Mouse (Mus musculus) testis, postnatal 10 days (tissue): ENCODE data around the gene Srsf10.

ENCODE experiments used
- DNase-seq: peaks from one replicate; pipeline ENCODE4 v3.0.0; 2021; ENCODE audit warnings: low spot score

Srsf10 gene

DNA sequence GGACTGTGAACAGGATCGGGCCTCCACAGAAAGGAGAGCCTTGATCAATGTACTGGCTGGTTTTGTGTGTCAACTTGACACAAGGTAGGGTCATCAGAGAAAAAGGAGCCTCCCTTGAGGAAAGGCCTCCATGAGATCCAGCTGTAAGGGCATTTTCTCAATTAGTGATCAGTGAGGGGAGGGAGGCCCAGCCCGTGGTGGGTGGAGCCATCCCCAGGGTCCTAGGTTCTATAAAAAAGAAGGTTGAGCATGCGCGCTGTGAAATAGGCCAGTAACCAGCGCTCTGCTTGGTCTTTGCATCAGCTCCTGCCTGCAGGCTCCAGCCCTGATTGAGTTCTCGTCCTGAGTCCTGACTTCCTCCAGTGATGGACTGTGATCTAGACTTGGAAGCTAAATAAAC is 29.0 kb downstream of the Srsf10 start:
- peak; percentile 44 for DNase-seq

- DNase-seq = peak; percentile 36
Observed at GRCm38 (mm10) chr4:135885676-135886075, 30.1 kb downstream of the Srsf10 start.

DNA sequence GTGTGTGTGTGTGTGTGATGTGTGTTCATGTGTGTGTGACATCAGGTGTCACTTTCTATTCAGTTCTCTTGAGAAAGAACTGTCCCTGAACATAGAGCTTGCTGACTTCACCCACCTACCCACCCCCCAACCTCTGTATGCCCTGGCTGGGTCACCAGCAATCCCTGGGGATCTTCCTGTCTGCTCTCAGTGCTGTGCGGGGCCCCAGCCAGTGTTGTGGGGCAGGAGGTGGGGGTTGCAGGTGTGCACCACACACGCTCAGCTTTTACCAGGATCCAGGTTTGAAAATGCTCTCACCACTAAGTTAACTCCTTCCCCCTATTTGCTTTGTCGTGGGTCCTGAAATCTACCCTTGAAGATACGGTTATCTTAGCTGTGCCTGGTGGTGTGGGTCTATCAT is 30.6 kb downstream of the Srsf10 start:
- peak; percentile 35 for DNase-seq

DNA sequence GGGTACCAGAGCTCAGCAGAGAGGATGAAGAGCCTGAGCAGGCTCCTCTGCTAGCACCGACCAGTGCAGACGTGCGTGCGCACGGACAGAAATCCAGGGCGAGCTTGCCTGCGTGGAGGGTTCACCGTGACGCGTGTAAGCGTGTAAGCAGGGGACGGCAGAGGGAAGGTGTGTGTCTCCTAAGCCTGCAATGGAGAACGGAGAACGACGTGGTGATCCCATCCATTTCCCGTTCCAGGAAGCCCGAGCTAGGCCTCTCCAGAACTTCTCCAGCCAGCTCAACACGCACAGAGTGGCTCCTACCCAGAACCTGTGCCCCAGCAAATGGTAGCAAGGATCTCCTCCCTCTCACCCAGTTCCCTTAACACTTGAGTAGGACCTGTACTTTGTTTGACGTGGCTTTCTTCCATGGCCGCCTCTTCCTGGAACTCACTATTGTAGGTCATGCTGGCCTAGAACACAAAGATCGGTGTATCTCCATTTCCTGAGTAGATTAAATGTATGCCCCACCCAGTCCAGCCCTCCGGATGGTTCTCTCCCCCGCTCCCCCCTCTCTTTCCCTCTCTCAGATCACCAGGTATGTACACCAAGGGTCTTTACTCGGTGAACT is 33.0 kb downstream of the Srsf10 start:
- peak; percentile 35 for DNase-seq

DNA sequence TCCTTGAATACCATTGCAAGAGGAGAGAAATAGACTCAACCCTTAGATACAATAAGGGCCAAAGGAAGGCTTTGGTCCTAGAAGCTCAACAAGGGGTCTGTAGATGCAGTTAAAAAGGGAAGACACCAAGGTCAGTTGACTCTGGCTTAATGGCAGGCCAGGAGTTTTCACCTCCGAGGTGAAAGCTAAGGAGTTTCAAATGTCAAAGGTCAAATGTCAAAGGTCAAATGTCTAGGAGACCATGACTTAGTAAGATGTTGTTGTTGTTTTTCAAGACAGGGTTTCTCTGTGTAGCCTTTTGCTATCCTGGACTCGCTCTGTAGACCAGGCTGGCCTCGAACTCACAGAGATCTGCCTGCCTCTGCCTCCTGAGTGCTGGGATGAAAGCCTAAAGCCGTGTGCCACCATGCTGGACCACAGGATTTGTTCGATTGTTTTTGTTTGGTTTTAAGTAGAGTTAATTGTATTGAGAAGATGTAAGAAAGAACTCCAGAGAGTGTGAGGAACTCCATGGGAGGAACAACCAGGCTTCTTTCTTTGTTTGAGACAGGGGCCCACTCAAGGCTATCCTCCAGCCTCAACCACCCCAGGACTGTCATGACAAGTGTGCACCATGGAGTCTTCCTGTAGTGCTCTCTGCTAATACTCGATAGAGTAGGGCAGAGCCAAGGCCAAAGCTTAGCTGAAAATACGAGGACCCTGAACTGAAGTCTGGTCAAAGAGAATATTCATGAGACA is 33.8 kb downstream of the Srsf10 start:
- peak; percentile 27 for DNase-seq

- peak; percentile 87 for DNase-seq
Observed at GRCm38 (mm10) chr4:135889884-135890283, 34.3 kb downstream of the Srsf10 start.

DNA sequence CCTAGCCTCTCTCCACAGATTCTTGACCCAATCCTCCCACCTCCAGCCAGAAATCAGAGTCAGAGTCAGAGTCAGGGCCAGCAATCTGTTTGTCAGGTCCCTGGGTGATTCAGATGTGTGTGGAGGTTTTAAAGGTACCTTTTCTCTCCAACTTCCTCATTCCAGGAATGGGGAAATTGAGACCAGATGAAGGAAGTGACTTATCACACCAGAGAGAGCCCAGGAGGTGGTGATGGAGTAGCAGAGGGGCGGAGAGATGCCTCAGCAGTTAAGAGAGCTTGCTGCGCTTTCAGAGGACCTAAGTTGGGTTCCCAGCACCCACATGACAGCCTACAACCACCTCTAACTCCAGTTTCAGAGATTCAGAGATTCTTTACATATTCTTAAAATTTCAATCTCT is 36.0 kb downstream of the Srsf10 start:
- DNase-seq = no peak

DNA sequence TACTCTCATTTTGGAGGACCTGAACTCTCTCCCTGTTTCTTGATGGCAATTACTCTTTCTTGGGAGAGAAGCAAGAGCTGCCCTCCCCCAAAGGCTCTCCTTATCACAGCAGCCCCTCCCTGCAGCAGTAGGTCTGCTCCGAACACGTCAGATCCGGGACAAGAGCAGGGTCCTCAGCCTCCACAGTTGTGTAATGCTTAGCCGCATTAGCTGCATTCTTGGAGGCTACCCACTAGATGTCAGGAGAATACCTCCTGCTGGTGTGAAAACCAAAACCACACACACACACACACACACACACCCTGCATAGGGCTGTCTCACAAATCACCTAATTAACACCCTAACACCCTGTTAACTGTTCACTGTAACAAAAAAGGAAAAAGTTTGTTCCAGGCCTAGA is 37.3 kb downstream of the Srsf10 start:
- DNase-seq = no peak

DNA sequence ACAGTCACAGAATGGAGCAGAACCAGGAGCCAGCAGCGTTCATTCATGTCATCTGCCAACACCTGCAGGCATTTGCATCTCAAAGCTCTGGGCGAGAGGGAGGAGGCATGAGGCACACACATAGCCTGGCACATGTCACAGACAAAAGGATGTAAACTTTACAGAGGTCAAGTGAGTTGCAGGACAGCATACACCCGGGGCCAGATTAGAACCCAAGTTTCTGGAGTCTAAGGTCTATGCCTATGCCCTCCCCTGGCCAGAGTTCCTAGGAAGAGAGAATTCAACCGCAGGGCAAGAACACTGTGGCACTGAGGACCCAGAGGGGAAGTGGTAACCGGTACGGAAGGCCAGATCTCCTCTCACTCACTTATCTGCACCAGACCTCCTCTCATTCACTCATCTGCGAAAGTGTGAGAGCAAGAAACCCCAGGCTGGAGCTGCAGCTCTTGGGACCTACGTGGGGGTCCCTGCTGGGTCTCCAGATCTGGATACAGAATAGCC is 39.6 kb downstream of the Srsf10 start, which contains the start of gene Cnr2:
Cnr2 (plus strand) TSS at position 324 of the 501 bp plus-strand sequence.
- DNase-seq = no peak

GRCm38 (mm10) chr4:135896157-135896556 is 40.6 kb downstream of the Srsf10 start:
- no peak for DNase-seq

DNA sequence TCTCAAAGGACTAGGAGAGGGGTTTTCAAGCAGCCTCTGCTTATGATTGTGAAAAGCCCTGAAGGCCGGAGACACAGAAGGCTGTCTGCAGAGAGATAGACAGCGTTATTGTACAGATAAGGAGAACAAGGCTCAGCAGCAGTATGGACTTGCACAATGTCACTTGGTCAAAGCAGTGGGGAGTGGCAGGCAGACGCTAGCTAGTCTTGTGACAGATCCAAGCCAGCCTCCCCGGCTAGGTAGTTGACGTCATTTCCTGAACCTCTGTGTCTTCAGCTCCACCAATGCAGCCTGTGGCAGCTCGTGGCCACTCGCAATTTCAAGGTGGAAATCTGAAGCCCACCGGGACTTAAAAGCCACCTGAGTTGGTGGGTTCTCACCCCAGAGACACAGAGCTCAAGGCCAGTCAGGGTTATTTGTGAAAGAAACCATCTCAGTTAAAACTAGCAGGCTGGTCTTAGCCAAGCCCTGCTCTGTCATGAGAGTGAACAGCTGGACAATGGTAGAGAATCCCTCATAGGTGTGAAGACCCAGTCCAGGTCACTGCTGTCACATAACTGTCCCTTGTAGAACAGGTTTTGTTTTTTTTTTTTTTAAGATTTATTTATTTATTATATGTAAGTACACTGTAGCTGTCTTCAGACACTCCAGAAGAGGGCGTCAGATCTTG is 43.0 kb downstream of the Srsf10 start:
- no peak for DNase-seq

DNA sequence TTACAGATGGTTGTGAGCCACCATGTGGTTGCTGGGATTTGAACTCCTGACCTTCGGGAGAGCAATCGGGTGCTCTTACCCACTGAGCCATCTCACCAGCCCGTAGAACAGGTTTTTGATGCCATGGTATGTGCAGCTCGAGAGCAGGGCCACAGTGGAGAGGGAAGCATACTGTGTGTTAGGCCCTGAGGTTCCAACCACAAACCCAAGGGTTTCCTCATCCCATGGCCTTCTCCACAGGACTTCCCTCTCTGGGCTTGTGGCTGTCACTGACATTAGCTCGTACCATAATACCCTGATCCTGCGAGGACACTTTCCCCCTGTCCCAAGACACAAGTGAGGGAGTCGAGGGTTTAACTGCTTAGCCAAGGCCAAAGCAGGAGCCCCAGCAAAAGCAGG is 43.5 kb downstream of the Srsf10 start:
- DNase-seq = no peak

DNA sequence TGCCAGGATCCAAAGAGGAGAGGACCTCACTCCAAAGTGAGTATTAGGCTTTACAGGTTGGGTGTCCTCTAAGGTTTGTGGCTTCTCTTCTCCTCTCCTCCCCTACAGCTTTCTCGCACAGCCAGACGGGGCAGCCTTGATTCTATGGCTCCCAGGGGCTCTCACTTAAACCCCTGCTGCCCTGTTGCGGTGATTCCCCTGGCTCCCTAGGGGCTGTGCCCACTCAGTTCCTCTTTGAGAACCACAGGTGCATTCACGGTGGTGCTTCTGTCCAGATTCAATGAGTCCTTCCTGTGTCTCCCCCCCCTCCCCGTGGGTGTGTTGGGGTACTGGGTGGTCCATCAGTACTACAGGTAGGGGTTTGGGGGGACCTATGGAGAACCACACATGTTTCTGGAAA is 44.5 kb downstream of the Srsf10 start:
- no peak for DNase-seq

DNA sequence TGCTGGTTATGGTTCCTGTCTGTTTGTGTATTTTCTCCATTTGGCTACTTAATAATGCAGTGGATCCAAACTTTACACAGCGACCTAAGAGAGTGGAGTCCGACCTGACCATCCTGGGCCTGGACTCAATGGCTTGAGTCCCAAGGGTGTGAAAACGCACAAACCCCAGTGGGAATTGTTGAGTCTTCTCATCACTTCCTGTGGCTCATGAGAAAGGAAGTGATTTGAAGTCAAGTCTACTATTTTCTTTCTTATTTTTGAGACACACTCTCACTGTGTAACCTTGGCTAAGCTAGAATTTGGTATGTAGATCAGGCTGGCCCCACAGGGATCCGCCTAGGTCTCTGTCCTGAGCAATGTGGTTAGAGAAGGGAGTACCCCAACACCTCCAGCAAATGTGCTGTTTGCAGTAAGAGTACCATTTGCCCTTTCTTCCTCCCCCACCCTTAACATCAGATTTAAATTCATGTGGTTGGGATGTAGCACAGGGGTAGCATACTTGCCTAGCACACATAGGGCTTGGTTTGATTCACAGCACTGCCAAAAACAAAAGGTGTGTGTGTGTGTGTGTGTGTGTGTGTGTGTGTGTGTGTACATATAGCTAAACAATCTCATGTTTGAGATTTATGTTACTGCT is 47.2 kb downstream of the Srsf10 start:
- no peak for DNase-seq

DNA sequence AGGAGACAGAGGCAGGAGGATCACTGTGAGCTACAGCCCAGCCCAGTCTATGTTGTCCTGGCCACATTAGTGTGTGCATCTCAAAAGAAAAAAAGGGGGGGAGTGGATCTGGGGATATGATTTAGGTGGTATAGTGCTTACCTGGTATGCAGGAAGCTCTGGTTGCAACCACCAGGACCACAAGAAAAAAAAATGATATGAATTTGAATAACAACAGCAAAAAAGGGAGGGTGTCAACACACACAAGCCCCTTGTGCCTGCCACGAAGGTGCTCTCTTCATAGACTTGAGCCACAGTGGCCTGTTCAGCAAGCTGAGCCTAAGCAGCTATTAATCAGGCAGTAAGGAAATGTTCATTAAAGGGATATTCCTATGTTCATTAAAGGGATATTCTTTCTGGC is 49.3 kb downstream of the Srsf10 start:
- no peak for DNase-seq

DNA sequence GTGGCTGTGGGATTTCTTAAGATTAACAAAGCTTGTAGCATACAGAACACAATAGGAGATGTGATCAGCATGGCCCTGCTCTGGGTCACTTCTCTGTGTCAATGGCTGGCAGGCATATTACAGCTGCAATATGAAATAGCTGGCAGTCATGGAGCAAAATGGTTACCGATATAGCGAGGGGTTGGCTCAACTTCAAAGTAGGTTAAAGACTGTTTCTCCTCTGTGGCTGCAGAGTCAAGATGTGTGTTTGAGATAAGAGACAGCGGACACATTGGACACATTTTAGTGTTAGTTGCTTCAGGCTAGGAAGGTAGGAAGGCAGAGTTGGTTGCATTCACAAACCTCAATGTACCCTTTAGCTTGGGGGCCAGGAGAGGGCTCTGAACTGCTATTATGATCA is 51.1 kb downstream of the Srsf10 start:
- no peak for DNase-seq

- DNase-seq = no peak
Observed at GRCm38 (mm10) chr4:135909326-135910066, 53.9 kb downstream of the Srsf10 start.

- DNase-seq = no peak
Observed at GRCm38 (mm10) chr4:135911531-135911930, 56.0 kb downstream of the Srsf10 start.

- no peak for DNase-seq
Observed at GRCm38 (mm10) chr4:135912164-135912563, 56.6 kb downstream of the Srsf10 start.

DNA sequence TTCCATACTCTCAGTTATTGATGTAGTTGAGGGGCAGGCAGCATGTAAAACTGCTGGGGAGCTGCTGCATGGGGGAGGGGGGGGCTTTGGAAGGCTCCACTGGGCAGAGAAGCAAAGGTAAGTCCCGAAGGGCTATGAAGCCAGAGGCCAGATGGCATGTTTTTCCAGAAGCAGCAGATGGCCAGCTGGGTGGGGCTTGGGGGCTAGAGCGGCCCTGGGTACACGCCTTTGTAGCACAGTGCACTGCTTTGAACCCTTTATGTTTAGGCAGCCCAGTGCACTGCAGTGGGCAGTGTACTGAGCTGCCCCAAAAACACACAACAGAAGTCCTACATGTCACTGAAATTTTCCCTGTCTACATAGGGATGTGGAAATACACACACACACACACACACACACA is 57.3 kb downstream of the Srsf10 start:
- DNase-seq = no peak

GRCm38 (mm10) chr4:135913433-135913832 is 57.9 kb downstream of the Srsf10 start:
- no peak for DNase-seq
